Mouse (Mus musculus) neural tube, embryonic 11.5 days (tissue): ENCODE results near the gene Trappc10. TPM values are rescaled to one million over a fixed set of nuclear protein-coding genes. Genes with fewer than 3 reads are reported as not detected.

ENCODE experiments used
- ATAC-seq: fragments of 200-750 bp; cut with Nextera tagmentation; 2 replicates; pipeline ENCODE4 v1.8.0; 2017; ENCODE audit warnings: moderate number of reproducible peaks, mild to moderate bottlenecking, moderate TSS enrichment, moderate library complexity; ENCODE audit not compliant: insufficient read depth, low FRiP score, low TSS enrichment
- DNase-seq: peaks from one replicate; pipeline ENCODE4 v3.0.0-alpha.2; 2015; ENCODE audit warnings: low spot score
- H3K27ac ChIP-seq: fragments of 300-500 bp; sonication (generic); 2 replicates; pipeline ENCODE4 v1.5.1; 2014; ENCODE audit warnings: low read depth, mild to moderate bottlenecking, low read length
- H3K27me3 ChIP-seq: fragments of 300-500 bp; sonication (generic); 2 replicates; pipeline ENCODE4 v1.6.1; 2014; ENCODE audit warnings: mild to moderate bottlenecking, low read length, mixed read lengths; ENCODE audit not compliant: control insufficient read depth, insufficient read depth
- H3K36me3 ChIP-seq: fragments of 300-500 bp; sonication (generic); 2 replicates; pipeline ENCODE4 v1.6.1; 2014; ENCODE audit warnings: mild to moderate bottlenecking, low read length, moderate library complexity, mixed read lengths; ENCODE audit not compliant: control insufficient read depth, insufficient read depth
- H3K4me1 ChIP-seq: fragments of 300-500 bp; sonication (generic); 2 replicates; pipeline ENCODE4 v1.6.1; 2014; ENCODE audit warnings: low read length, mixed read lengths; ENCODE audit not compliant: control insufficient read depth, insufficient read depth
- H3K4me2 ChIP-seq: fragments of 300-500 bp; sonication (generic); 2 replicates; pipeline ENCODE4 v1.6.1; 2014; ENCODE audit warnings: low read depth, mild to moderate bottlenecking, moderate library complexity
- H3K4me3 ChIP-seq: fragments of 300-500 bp; sonication (generic); 2 replicates; pipeline ENCODE4 v1.5.1; 2014; ENCODE audit warnings: low read depth, low read length
- H3K9ac ChIP-seq: fragments of 300-500 bp; sonication (generic); 2 replicates; pipeline ENCODE4 v1.6.1; 2014; ENCODE audit warnings: mild to moderate bottlenecking, low read length
- H3K9me3 ChIP-seq: fragments of 300-500 bp; sonication (generic); 2 replicates; pipeline ENCODE4 v1.6.1; 2016; ENCODE audit warnings: low read length; ENCODE audit not compliant: control insufficient read depth
- WGBS: fragments of 180-500 bp; shearing (Covaris S2); extraction: QIAGEN DNeasy Blood & Tissue Kit; methylation state at CpG from one replicate; pipeline ENCODE4 v1.1.7; 2014; 5-methylcytosine and 5-hydroxymethylcytosine counted together
- polyA plus RNA-seq: library from polyadenylated mRNA; unstranded; fragments of >200 nt; fragmentation: Nextera tagmentation; extraction: Ambion mirVana; gene quantifications from 2 replicates; pipeline ENCODE4 v1.2.1, GENCODE M21; 2014

Gene Trappc10
- polyA plus RNA-seq, 1 experiment from 2014 or later: 16.1 TPM

DNA sequence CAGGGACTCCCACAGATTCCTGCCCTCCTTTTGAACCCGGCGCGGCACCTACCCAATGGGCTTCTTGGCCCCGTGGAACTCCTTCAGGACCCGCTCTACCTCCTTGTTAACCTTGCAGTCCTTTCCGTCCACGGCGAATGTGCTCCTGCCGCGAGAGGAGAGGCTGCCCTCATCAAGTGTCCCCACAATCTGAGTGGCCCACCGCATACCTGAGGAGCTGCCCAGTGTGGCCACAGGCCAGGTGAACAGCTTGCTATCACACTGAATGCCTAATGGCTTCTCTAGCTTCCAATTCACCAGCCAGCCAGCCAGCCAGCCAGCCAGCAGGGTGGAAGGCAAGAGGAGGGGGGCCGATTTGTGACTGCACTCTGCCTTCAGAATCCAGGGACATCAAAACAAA is 79.7 kb downstream of the Trappc10 start:
- Histone ChIP-seq H3K9me3 (no peaks in the 10 kb centered on the region), H3K27me3 (no peaks in the 10 kb centered on the region), H3K4me3 (no peak overlapping the region), H3K36me3 (no peaks in the 10 kb centered on the region; the same call in 1 of the 2 replicates), H3K27ac (no peak overlapping the region), H3K4me1 (no peaks in the 10 kb centered on the region), H3K4me2 (no peak overlapping the region), H3K9ac (no peak overlapping the region)
- DNase-seq (no peak), ATAC-seq (no peak)
- WGBS: 93% methylated on average over 12 of the region's 12 CpGs

DNA sequence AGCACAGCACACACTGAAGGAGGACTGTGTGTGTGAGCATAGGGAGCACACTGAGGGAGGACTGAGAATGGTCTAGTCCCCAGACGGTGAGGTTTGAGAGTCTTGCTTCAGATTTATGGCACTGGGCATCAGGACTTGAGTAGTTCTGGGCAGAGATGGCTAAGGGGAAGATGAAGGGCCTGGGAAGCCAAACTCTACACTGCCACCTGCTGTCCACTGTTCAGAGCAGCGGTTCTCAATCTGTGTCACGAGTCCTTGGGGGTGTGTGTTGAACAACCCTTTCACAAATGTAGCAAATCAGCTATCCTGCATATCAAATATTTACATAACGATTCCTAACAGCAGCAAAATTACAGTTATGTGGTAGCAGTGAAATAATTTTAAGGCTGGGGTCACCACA is 80.5 kb downstream of the Trappc10 start:
- no peak overlapping the region for H3K27ac ChIP-seq
- ATAC-seq (no peak), DNase-seq (peak; percentile 65)
- H3K4me3 ChIP-seq: no peak overlapping the region
- no peak overlapping the region for H3K9ac ChIP-seq
- no peaks in the 10 kb centered on the region for H3K4me1 ChIP-seq
- WGBS: 29% methylated on average over 4 of the region's 4 CpGs
- H3K4me2 ChIP-seq: no peak overlapping the region
- no peaks in the 10 kb centered on the region for H3K9me3 ChIP-seq
- no peaks in the 10 kb centered on the region; the same call in 1 of the 2 replicates for H3K36me3 ChIP-seq
- H3K27me3 ChIP-seq: no peaks in the 10 kb centered on the region

DNA sequence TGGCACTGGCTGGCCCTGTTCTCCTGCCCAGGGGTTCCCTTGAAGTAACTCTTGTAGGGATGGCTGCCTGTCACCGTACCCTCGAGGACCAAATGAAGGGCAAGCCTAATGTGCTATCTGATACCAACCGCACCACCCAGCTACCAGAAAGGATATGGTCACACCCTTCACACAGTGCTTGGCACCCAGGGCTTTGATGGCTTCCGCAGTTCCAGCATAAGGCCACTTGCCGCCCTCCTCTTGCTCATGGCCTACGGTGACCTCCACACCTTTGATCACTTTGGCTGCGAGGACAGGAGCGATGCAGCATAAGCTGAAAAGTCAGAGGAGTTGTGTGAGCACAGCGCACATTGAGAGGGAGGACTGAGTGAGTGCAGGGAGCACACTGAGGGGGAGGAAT is 81.2 kb downstream of the Trappc10 start:
- no peak overlapping the region for H3K27ac ChIP-seq
- no peaks in the 10 kb centered on the region for H3K9me3 ChIP-seq
- DNase-seq (no peak), ATAC-seq (no peak)
- no peak overlapping the region for H3K4me2 ChIP-seq
- no peaks in the 10 kb centered on the region for H3K4me1 ChIP-seq
- 93% methylated on average over 9 of the region's 9 CpGs for WGBS
- no peaks in the 10 kb centered on the region for H3K27me3 ChIP-seq
- no peak overlapping the region for H3K9ac ChIP-seq
- no peaks in the 10 kb centered on the region; the same call in 1 of the 2 replicates for H3K36me3 ChIP-seq
- H3K4me3 ChIP-seq: no peak overlapping the region

DNA sequence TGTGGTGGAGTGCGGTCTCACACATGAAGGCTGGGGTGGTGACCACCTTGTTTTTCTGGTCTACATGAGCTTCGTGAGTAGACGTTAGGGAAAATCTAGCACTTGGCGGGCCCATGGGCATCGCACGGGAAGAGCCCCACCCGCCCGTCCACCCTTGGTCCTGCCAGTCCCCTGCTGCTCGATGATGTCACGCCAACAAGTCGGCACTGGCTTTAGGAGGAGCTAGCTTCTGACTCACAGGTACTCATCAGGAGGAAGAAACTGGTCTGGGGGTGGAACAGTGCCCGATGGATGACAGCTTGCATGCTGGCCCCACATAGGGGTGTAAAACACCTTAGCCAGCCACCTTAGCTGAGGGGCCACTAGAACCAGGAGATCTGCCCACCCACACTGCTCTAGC is 81.8 kb downstream of the Trappc10 start:
- Histone ChIP-seq H3K27ac (no peak overlapping the region), H3K4me1 (no peaks in the 10 kb centered on the region), H3K4me2 (no peak overlapping the region), H3K4me3 (no peak overlapping the region), H3K9ac (no peak overlapping the region), H3K36me3 (no peaks in the 10 kb centered on the region; the same call in 1 of the 2 replicates), H3K9me3 (no peaks in the 10 kb centered on the region), H3K27me3 (no peaks in the 10 kb centered on the region)
- 93% methylated on average over 12 of the region's 12 CpGs for WGBS
- ATAC-seq (no peak), DNase-seq (no peak)

DNA sequence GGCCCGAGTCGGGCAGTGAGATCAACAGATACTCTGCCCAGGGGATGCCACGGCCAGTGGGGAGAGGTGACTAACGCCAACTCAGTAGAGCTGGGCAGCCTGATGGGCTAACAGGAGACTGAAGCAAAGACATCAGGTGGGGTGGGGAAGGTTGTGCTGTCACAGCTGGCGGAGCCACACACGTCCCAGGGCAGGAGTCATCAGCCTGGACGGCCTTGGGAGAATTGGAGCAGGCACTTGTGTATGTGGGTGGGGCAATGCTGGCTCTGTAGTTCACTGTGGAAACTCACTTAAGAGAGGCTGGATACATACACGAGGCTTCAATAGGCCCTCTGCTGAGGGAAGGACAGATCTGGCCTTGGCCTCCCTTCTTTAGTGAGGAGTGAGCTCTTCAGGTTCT is 83.3 kb downstream of the Trappc10 start:
- Histone ChIP-seq H3K27ac (no peak overlapping the region), H3K9ac (no peak overlapping the region), H3K36me3 (no peaks in the 10 kb centered on the region; the same call in 1 of the 2 replicates), H3K4me2 (no peak overlapping the region), H3K4me1 (no peaks in the 10 kb centered on the region), H3K4me3 (no peak overlapping the region), H3K9me3 (no peaks in the 10 kb centered on the region), H3K27me3 (no peaks in the 10 kb centered on the region)
- no peak for DNase-seq
- whole genome bisulfite sequencing: 83% methylated on average over 8 of the region's 8 CpGs
- no peak for ATAC-seq

DNA sequence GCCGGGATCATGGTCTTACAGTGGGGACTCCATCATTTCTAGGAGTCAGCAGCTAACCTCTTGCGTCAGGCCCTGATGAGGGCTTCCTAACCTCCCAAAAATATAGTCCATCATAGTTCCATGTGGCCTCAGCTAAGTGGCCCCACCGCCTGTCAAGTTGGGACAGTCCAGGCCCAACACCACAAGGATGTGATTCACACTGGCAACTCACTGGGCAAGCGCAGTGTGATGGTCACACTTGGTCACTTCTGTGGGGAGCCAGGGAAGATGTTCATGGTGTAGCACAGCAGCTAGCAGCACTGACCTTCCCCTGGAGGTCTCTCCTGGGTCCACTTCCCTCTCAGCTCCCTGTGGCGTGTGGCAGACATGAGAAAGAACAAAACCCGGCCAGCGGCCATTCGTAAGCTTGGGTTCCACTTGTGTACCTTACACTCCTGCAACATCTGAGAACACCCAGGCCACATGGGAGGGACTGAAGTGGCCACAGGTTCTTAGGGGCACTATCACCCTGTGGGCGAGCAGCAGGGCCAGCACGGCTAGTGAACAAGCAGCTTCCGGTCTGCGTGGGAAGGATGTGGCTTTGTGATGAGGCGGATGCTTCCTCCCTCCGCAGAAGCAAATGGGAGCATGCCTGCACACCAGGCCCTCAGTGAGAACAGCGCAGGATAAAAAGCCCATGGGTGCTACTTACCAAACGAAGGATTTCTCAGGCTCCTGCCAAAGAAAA is 83.9 kb downstream of the Trappc10 start:
- H3K4me1 ChIP-seq: no peaks in the 10 kb centered on the region
- H3K36me3 ChIP-seq: no peaks in the 10 kb centered on the region
- no peak overlapping the region for H3K9ac ChIP-seq
- no peaks in the 10 kb centered on the region for H3K9me3 ChIP-seq
- H3K27ac ChIP-seq: no peak overlapping the region
- no peak overlapping the region for H3K4me3 ChIP-seq
- WGBS: 89% methylated on average over 16 of the region's 16 CpGs
- no peak overlapping the region for H3K4me2 ChIP-seq
- no peaks in the 10 kb centered on the region for H3K27me3 ChIP-seq
- DNase-seq (no peak), ATAC-seq (no peak)

DNA sequence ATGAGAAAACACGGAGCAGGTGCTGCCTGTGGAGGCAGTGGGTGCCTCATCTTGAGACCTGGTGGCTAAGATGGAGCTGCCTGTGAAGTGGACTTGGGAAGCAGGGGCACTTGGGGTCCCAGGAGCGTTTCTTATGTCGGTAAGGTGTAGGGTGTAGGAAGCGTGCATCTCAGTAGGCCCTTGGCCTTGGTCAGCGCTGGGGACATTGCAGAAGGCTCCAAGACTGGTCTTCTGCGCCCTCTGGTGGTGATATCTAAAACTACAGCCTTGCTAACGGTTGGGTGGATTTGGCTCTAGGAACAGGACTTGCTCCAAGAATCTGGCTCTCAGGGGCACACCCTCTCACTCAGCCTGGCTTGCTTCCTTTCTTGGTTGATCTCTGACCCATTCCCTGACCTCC is 84.5 kb downstream of the Trappc10 start:
- H3K4me3 ChIP-seq: no peak overlapping the region
- H3K4me1 ChIP-seq: no peaks in the 10 kb centered on the region
- no peaks in the 10 kb centered on the region for H3K9me3 ChIP-seq
- peak; percentile 76 for DNase-seq
- H3K27ac ChIP-seq: no peak overlapping the region
- H3K36me3 ChIP-seq: no peaks in the 10 kb centered on the region
- WGBS: 2% methylated on average over 7 of the region's 7 CpGs
- no peak overlapping the region for H3K4me2 ChIP-seq
- no peak overlapping the region for H3K9ac ChIP-seq
- ATAC-seq: peak; percentile 84
- no peaks in the 10 kb centered on the region for H3K27me3 ChIP-seq

DNA sequence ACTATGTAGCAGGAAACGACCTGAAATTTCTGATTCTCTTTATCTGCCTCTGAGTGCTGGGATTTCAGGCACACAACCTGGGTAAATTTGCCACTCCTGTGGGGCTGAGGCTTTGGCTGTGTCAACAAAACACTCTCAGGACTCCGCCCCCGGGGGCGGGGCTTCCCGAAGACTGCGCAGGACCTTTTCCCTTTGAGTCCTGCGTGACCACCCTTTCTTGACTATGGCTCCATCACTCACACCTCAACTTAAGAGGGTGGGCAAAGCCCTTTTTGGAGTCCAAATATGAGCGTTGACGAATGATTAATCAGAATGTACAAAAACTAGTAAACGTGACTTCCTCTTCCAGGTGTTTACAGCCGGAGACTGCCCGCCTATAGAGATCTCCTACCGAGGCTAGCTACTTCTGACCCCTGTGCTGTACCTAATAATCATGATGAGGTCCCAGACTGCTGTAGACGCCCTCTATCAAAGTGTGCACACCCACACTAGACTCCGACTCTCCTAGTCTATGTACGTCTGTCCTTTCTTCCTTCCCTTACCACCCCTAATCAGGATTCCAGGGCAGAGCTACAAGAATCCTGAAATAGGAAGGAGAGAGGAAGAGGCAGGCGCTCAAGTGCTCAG is 85.1 kb downstream of the Trappc10 start:
- Histone ChIP-seq H3K27ac (no peak overlapping the region), H3K4me3 (no peak overlapping the region), H3K4me2 (no peak overlapping the region), H3K36me3 (no peaks in the 10 kb centered on the region), H3K27me3 (no peaks in the 10 kb centered on the region), H3K9ac (no peak overlapping the region), H3K4me1 (no peaks in the 10 kb centered on the region), H3K9me3 (no peaks in the 10 kb centered on the region)
- 18% methylated on average over 17 of the region's 17 CpGs for WGBS
- peak; percentile 31 for DNase-seq
- ATAC-seq: peak; percentile 3; the same call in 1 of the 2 replicates

DNA sequence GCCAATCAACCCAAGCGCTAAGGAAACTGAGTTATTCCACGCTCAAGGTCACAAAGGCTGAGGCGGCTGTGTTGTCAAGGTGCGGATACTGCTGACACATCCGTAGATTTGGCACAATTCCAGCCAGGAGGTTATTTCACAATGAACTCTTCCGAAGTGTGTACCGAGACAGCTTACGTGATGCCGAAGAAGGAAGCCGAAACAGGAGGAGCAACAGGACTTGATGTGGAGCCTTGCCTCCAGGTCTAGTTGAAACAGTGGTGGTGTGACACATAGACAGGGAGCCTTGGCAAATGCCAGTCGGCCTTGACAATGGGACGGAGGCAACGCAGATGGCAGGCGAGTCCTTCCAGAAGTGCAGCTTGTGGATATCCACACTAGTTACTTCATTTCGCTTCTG is 86.4 kb downstream of the Trappc10 start:
- WGBS: 92% methylated on average over 15 of the region's 15 CpGs
- Histone ChIP-seq H3K4me1 (no peaks in the 10 kb centered on the region), H3K27ac (no peak overlapping the region), H3K4me3 (no peak overlapping the region), H3K27me3 (no peaks in the 10 kb centered on the region), H3K9ac (no peak overlapping the region), H3K9me3 (no peaks in the 10 kb centered on the region), H3K4me2 (no peak overlapping the region), H3K36me3 (no peaks in the 10 kb centered on the region)
- ATAC-seq (no peak), DNase-seq (no peak)
